Mouse (Mus musculus) MEL-GATA-1-ER (cell line): ENCODE measurements at regions not wholly inside any gene's neighbourhood (a gene's known extent, or its start where the extent isn't known, plus 50 kb on each side); places are given as distances from the start of the nearest gene placed in this dataset.

Experiments
- DNase-seq: peaks from one replicate; pipeline ENCODE4 v3.0.0-alpha.2; 2012; ENCODE audit warnings: low read depth; ENCODE audit errors: extremely low read depth

- DNase-seq, result no peak
Measured at GRCm38 (mm10) chr14:25323542-25324484, 135.2 kb upstream of the Zmiz1 start.

- DNase-seq, result no peak
Measured at GRCm38 (mm10) chr14:25325887-25326286, 133.1 kb upstream of the Zmiz1 start.

- DNase-seq, result no peak
Measured at GRCm38 (mm10) chr14:25328230-25328629, 130.8 kb upstream of the Zmiz1 start.

GRCm38 (mm10) chr14:25334186-25334585, 124.8 kb upstream of the Zmiz1 start:
- no peak for DNase-seq

GRCm38 (mm10) chr14:25336875-25337274, 122.1 kb upstream of the Zmiz1 start:
- DNase-seq, result no peak

- DNase-seq, result no peak
Measured at GRCm38 (mm10) chr14:25338404-25339051, 120.5 kb upstream of the Zmiz1 start.

- no peak for DNase-seq
Measured at GRCm38 (mm10) chr14:25340845-25341244, 118.1 kb upstream of the Zmiz1 start.

GRCm38 (mm10) chr14:25341848-25342427, 117.0 kb upstream of the Zmiz1 start:
- no peak for DNase-seq

GRCm38 (mm10) chr14:25342865-25343565, 116.0 kb upstream of the Zmiz1 start:
- DNase-seq, result no peak

- DNase-seq, result no peak
Measured at GRCm38 (mm10) chr14:25345995-25346394, 113.0 kb upstream of the Zmiz1 start.

GRCm38 (mm10) chr14:25346813-25347610, 112.0 kb upstream of the Zmiz1 start:
- DNase-seq, result no peak

GRCm38 (mm10) chr14:25350282-25350964, 108.6 kb upstream of the Zmiz1 start:
- DNase-seq, result no peak

- DNase-seq, result no peak
Measured at GRCm38 (mm10) chr14:25353804-25354203, 105.2 kb upstream of the Zmiz1 start.

- no peak for DNase-seq
Measured at GRCm38 (mm10) chr14:25354288-25354850, 104.6 kb upstream of the Zmiz1 start.

- no peak for DNase-seq
Measured at GRCm38 (mm10) chr14:25357805-25358204, 101.2 kb upstream of the Zmiz1 start.

GRCm38 (mm10) chr14:25359824-25360294, 99.1 kb upstream of the Zmiz1 start:
- DNase-seq, result no peak

- no peak for DNase-seq
Measured at GRCm38 (mm10) chr14:25360726-25361125, 98.3 kb upstream of the Zmiz1 start.

GRCm38 (mm10) chr14:25361129-25361528, 97.9 kb upstream of the Zmiz1 start:
- no peak for DNase-seq

GRCm38 (mm10) chr14:25362771-25363170, 96.2 kb upstream of the Zmiz1 start:
- no peak for DNase-seq
